Mouse (Mus musculus) heart, embryonic 14.5 days (tissue): ENCODE measurements around the gene Man1c1. TPM values are rescaled to one million over a fixed set of nuclear protein-coding genes. Genes with fewer than 3 reads are reported as not detected.
A peak's percentile ranks its signal among the peaks of the same experiment; 100 is the strongest.

ENCODE experiments used
- ATAC-seq: fragments of 200-750 bp; cut with Nextera tagmentation; 2 replicates; pipeline ENCODE4 v1.8.0; 2017; ENCODE audit warnings: low read depth, moderate TSS enrichment; ENCODE audit not compliant: insufficient number of reproducible peaks, insufficient read depth, low FRiP score
- H3K27ac ChIP-seq, 2 experiments: fragments of 200-500 bp in 1 of 2; fragments of 300-500 bp in 1 of 2; sonication (generic) in 1 of 2; replicated peaks in 1 of 2; 2 replicates each; pipeline ENCODE4 v1.5.1; 2012 to 2014; ENCODE audit warnings: low read depth in 2 of 2, low read length in 2 of 2, control low read depth in 1 of 2, mild to moderate bottlenecking in 1 of 2, mixed read lengths in 1 of 2; ENCODE audit not compliant: control insufficient read depth in 1 of 2, insufficient read depth in 1 of 2
- H3K27me3 ChIP-seq: fragments of 300-500 bp; sonication (generic); 2 replicates; pipeline ENCODE4 v1.6.1; 2014; ENCODE audit warnings: mild to moderate bottlenecking, low read length, control low read depth; ENCODE audit not compliant: control insufficient read depth, insufficient read depth
- H3K36me3 ChIP-seq: fragments of 300-500 bp; sonication (generic); 2 replicates; pipeline ENCODE4 v1.6.1; 2014; ENCODE audit warnings: mild to moderate bottlenecking, control low read depth, low read length, mixed read lengths; ENCODE audit not compliant: control insufficient read depth, insufficient read depth
- H3K4me1 ChIP-seq, 2 experiments: fragments of 200-500 bp in 1 of 2; fragments of 300-500 bp in 1 of 2; sonication (generic) in 1 of 2; 2 replicates each; pipeline ENCODE4 v1.6.1; 2012 to 2014; ENCODE audit warnings: low read length in 2 of 2, control low read depth in 1 of 2, mixed read lengths in 1 of 2; ENCODE audit not compliant: control insufficient read depth in 2 of 2, insufficient read depth in 2 of 2
- H3K4me2 ChIP-seq: fragments of 300-500 bp; sonication (generic); 2 replicates; pipeline ENCODE4 v1.6.1; 2014; ENCODE audit warnings: mild to moderate bottlenecking, low read length
- H3K4me3 ChIP-seq, 2 experiments: fragments of 200-500 bp in 1 of 2; fragments of 300-500 bp in 1 of 2; sonication (generic) in 1 of 2; 2 replicates each; pipeline ENCODE4 v1.5.1; 2012 to 2014; ENCODE audit warnings: low read length in 2 of 2, mild to moderate bottlenecking in 2 of 2, control low read depth in 1 of 2, low read depth in 1 of 2, moderate library complexity in 1 of 2; ENCODE audit not compliant: control insufficient read depth in 1 of 2, insufficient read depth in 1 of 2
- H3K9ac ChIP-seq: fragments of 300-500 bp; sonication (generic); 2 replicates; pipeline ENCODE4 v1.6.1; 2014; ENCODE audit warnings: mild to moderate bottlenecking, low read length
- H3K9me3 ChIP-seq: fragments of 300-500 bp; sonication (generic); 2 replicates; pipeline ENCODE4 v1.6.1; 2016; ENCODE audit warnings: low read length, control low read depth; ENCODE audit not compliant: control insufficient read depth
- WGBS: fragments of 180-500 bp; shearing (Covaris S2); extraction: QIAGEN DNeasy Blood & Tissue Kit; methylation state at CpG from one replicate; pipeline ENCODE4 v1.1.7; 2014; 5-methylcytosine and 5-hydroxymethylcytosine counted together
- polyA plus RNA-seq: library from polyadenylated mRNA; unstranded; fragments of >200 nt; fragmentation: Nextera tagmentation; extraction: Ambion mirVana; gene quantifications from 2 replicates; pipeline ENCODE4 v1.2.1, GENCODE M21; 2014

Gene Man1c1
- polyA plus RNA-seq, 1 experiment from 2014 or later = 7.8 TPM

- Histone ChIP-seq H3K4me1 (peaks cover 12 to 20% of the 10 kb centered on the region in 2 experiments), H3K4me2 (no peak overlapping the region), H3K27me3 (no peaks in the 10 kb centered on the region), H3K9ac (no peak overlapping the region), H3K9me3 (no peaks in the 10 kb centered on the region), H3K27ac (no peak overlapping the region), H3K4me3 (no peak overlapping the region), H3K36me3 (no peaks in the 10 kb centered on the region)
- 93% methylated on average over 1 of the region's 1 CpGs for WGBS
- no peak for ATAC-seq
These were observed 117.5 kb downstream of the Man1c1 start for GRCm38 (mm10) chr4:134586631-134587030.

GRCm38 (mm10) chr4:134586126-134586525 lies 118.0 kb downstream of the Man1c1 start:
- peaks cover 11 to 15% of the 10 kb centered on the region in 2 experiments; a peak in 3 of 4 replicates for H3K4me1 ChIP-seq
- ATAC-seq = no peak
- no peaks in the 10 kb centered on the region for H3K36me3 ChIP-seq
- no peak overlapping the region for H3K4me3 ChIP-seq
- H3K9ac ChIP-seq = no peak overlapping the region
- H3K9me3 ChIP-seq = no peaks in the 10 kb centered on the region
- H3K27ac ChIP-seq = no peak overlapping the region
- 61% methylated on average over 7 of the region's 7 CpGs for WGBS
- H3K27me3 ChIP-seq = no peaks in the 10 kb centered on the region
- H3K4me2 ChIP-seq = no peak overlapping the region

DNA sequence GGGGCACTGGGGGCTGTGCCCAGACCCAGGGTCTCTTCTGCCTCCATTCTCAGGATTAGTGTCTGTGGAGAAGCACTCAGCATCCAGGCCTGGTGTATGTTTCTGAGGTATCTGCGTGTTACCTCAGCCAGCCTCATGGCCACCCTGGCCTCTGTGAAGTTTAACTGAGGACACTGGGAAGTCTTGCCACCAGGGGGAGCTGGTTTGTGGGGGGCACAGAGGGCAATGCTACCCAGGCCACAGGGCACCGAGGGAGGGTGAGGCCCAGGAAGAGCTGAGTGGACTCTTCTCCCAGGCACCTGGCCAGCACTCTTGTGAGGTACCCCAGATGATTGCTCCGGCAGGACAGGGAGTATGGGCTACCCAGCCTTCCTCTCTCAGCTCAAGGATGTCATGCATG lies 120.6 kb downstream of the Man1c1 start:
- WGBS = 71% methylated on average over 3 of the region's 3 CpGs
- peaks cover 29 to 36% of the 10 kb centered on the region in 2 experiments for H3K4me1 ChIP-seq
- H3K27me3 ChIP-seq = no peaks in the 10 kb centered on the region
- ATAC-seq = no peak
- no peak overlapping the region for H3K4me2 ChIP-seq
- H3K36me3 ChIP-seq = 0 out of 2 replicates have a peak, but pooled peaks cover 4% of the 10 kb centered on the region
- H3K27ac ChIP-seq = no peak overlapping the region
- no peak overlapping the region for H3K4me3 ChIP-seq
- no peak overlapping the region for H3K9ac ChIP-seq
- no peaks in the 10 kb centered on the region for H3K9me3 ChIP-seq

DNA sequence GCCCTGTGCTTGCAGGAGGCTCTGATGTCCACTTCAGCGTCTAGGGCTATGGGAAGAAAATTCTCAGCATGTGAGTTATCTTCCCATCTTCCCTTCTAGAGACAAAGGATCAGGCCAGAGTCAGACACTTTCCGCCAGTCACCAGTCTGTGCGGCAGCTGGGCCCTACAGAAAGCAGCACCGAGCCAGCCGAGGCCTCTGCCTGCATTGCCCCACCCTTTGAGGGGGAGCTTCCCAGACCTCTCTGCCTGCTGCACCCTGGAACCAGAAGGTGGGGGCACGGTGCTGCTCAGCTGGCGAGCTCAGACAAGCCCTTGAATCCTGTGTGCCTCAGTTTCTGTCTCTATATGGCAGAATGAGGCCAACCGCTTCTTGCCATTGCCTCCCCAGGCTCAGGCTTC lies 122.7 kb downstream of the Man1c1 start:
- Histone ChIP-seq H3K9me3 (no peaks in the 10 kb centered on the region), H3K27me3 (no peaks in the 10 kb centered on the region), H3K36me3 (0 out of 2 replicates have a peak, but pooled peaks cover 5% of the 10 kb centered on the region), H3K27ac (no peak overlapping the region), H3K4me2 (no peak overlapping the region), H3K4me1 (peaks cover 31 to 36% of the 10 kb centered on the region in 2 experiments), H3K4me3 (no peak overlapping the region), H3K9ac (no peak overlapping the region)
- WGBS = 57% methylated on average over 8 of the region's 8 CpGs
- no peak for ATAC-seq

DNA sequence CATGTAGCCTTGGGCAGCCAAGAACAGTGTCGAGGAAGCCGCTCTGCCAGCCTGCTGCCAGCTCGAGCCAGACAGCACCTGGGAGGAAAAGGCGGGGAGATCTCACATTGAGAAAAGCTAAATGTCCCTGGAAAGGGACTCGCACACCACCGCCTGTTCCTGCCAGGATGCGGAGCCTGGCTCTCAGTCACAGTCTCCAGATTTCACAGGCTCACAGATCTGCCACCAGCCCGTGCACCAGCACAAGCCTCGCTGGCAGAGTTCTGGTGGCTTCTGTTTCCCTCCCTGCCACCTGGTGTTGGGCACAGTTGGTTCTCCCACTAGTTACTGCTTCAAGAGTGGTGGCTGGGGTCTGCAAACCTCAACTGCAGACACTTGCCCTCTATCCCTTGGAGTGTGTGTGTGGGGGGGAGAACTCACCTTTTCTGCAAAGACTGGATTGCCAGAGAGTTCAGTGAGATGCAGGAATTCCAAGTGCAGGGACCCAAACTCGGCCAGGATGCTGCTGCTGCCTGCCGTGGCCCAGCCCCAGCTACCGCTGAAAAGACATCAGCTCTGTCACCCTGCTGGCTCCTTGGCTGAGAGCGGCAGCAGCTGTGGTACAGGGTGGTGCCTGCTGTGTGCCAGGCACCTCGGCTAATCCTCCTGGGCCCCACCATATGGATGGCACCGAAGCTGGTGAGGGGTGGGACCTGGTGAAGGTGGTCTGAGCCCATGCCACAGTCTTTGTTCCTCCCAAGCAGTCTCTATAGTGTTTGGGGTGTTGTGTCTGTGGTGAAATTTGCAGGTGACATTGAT lies 123.5 kb downstream of the Man1c1 start:
- no peak overlapping the region for H3K4me2 ChIP-seq
- peaks cover 28 to 36% of the 10 kb centered on the region in 2 experiments for H3K4me1 ChIP-seq
- H3K27me3 ChIP-seq = no peaks in the 10 kb centered on the region
- H3K27ac ChIP-seq = no peak overlapping the region
- 0 out of 2 replicates have a peak, but pooled peaks cover 9% of the 10 kb centered on the region for H3K36me3 ChIP-seq
- H3K9ac ChIP-seq = peak overlapping the region; percentile 68; the same call in 1 of the 2 replicates
- 79% methylated on average over 15 of the region's 15 CpGs for WGBS
- no peaks in the 10 kb centered on the region for H3K9me3 ChIP-seq
- H3K4me3 ChIP-seq = no peak overlapping the region
- no peak for ATAC-seq

DNA sequence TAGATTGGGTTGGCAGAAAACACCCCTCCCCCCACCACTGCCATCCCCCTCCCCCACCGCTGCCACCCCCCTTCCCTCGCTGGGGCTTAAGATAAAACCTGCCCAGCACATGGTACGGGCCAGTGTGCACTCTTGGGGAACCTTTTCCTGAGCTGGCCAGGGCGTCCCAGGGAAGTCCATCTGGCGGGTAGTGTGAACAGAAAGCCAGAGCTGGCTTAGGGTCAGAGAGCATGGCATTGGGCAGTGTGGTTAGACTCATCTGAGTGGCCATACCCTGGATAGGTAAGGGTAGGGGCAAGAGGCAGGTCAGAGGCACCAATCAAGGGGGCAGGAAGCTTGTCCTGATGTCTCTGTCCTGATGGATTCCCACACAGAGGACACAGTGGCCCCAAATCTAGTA lies 124.5 kb downstream of the Man1c1 start:
- Histone ChIP-seq H3K36me3 (0 out of 2 replicates have a peak, but pooled peaks cover 18% of the 10 kb centered on the region), H3K4me3 (peak overlapping the region in 1 of 2 experiments; percentile 26; a peak in 1 of 4 replicates), H3K27me3 (no peaks in the 10 kb centered on the region), H3K9me3 (no peaks in the 10 kb centered on the region), H3K9ac (peak overlapping the region; percentile 68), H3K4me1 (peaks cover 28 to 36% of the 10 kb centered on the region in 2 experiments), H3K4me2 (peak overlapping the region; percentile 65), H3K27ac (peak overlapping the region; percentile 83 to 86)
- WGBS = 5% methylated on average over 5 of the region's 5 CpGs
- ATAC-seq = peak; percentile 46; the same call in 1 of the 2 replicates

GRCm38 (mm10) chr4:134579212-134579611 lies 124.9 kb downstream of the Man1c1 start:
- 4% methylated on average over 11 of the region's 11 CpGs for WGBS
- peak overlapping the region; percentile 14 to 26; a peak in 3 of 4 replicates for H3K4me3 ChIP-seq
- peak; percentile 60 for ATAC-seq
- peak overlapping the region; percentile 65 for H3K4me2 ChIP-seq
- H3K9ac ChIP-seq = peak overlapping the region; percentile 68
- no peaks in the 10 kb centered on the region for H3K27me3 ChIP-seq
- H3K27ac ChIP-seq = peak overlapping the region; percentile 83 to 86
- H3K9me3 ChIP-seq = no peaks in the 10 kb centered on the region
- peaks cover 28 to 36% of the 10 kb centered on the region in 2 experiments for H3K4me1 ChIP-seq
- 0 out of 2 replicates have a peak, but pooled peaks cover 22% of the 10 kb centered on the region for H3K36me3 ChIP-seq
